Mouse (Mus musculus) midbrain, embryonic 11.5 days (tissue): ENCODE data around the gene Tnxb. TPM values are rescaled to one million over a fixed set of nuclear protein-coding genes. Genes with fewer than 3 reads are reported as not detected.

Experiments used
- ATAC-seq: fragments of 200-750 bp; cut with Nextera tagmentation; 2 replicates; pipeline ENCODE4 v1.8.0; 2017; ENCODE audit warnings: moderate TSS enrichment, moderate library complexity; ENCODE audit not compliant: low FRiP score
- DNase-seq: peaks from one replicate; pipeline ENCODE4 v3.0.0; 2015; ENCODE audit warnings: low spot score; ENCODE audit errors: missing footprints
- H3K27ac ChIP-seq: fragments of 300-500 bp; sonication (generic); 2 replicates; pipeline ENCODE4 v1.5.1; 2014; ENCODE audit warnings: low read depth, low read length
- H3K27me3 ChIP-seq: fragments of 300-500 bp; sonication (generic); 2 replicates; pipeline ENCODE4 v1.6.1; 2014; ENCODE audit warnings: mild to moderate bottlenecking, low read length, moderate library complexity, mixed read lengths; ENCODE audit not compliant: control insufficient read depth, insufficient read depth
- H3K36me3 ChIP-seq: fragments of 300-500 bp; sonication (generic); 2 replicates; pipeline ENCODE4 v1.6.1; 2014; ENCODE audit warnings: mild to moderate bottlenecking, low read length, moderate library complexity, mixed read lengths; ENCODE audit not compliant: control insufficient read depth, insufficient read depth
- H3K4me1 ChIP-seq: fragments of 300-500 bp; sonication (generic); 2 replicates; pipeline ENCODE4 v1.6.1; 2014; ENCODE audit warnings: low read length; ENCODE audit not compliant: control insufficient read depth, insufficient read depth
- H3K4me2 ChIP-seq: fragments of 300-500 bp; sonication (generic); 2 replicates; pipeline ENCODE4 v1.6.1; 2014; ENCODE audit warnings: mild to moderate bottlenecking, moderate library complexity
- H3K4me3 ChIP-seq: fragments of 300-500 bp; sonication (generic); 2 replicates; pipeline ENCODE4 v1.5.1; 2014; ENCODE audit warnings: low read depth, low read length
- H3K9ac ChIP-seq: fragments of 300-500 bp; sonication (generic); 2 replicates; pipeline ENCODE4 v1.6.1; 2014; ENCODE audit warnings: low read length
- H3K9me3 ChIP-seq: fragments of 300-500 bp; sonication (generic); 2 replicates; pipeline ENCODE4 v1.6.1; 2016; ENCODE audit warnings: low read length; ENCODE audit not compliant: control insufficient read depth
- WGBS: fragments of 180-500 bp; shearing (Covaris S2); extraction: QIAGEN DNeasy Blood & Tissue Kit; methylation state at CpG from one replicate; pipeline ENCODE4 v1.1.7; 2014; 5-methylcytosine and 5-hydroxymethylcytosine counted together
- polyA plus RNA-seq: library from polyadenylated mRNA; unstranded; fragments of >200 nt; fragmentation: Nextera tagmentation; extraction: Ambion mirVana; gene quantifications from 2 replicates; pipeline ENCODE4 v1.2.1, GENCODE M21; 2014

The Tnxb gene
- 0.03 and 0.05 TPM in 2 replicates for polyA plus RNA-seq

DNA sequence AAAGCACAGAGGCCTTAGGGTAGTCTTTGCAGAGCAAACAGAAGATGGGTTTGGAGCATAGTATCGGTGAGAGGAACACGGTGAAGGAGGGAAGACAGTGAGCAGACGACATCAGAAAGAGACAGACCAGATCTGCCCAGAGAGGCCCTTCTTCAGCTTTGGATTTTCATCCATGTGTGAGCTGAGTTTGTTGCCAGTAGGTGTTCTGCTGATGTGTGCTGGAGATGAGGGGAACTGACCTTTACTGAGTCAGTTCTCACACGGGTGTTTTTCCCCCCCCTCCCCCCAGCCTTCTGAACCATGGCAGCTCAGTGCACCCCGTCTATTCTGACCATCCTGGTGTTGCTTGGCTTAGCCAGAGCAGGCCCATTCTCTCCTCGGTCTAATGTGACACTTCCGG lies at the start of gene Tnxb:
Gene Tnxb (plus strand): TSS at position 301 of the 400 bp plus-strand sequence.
- Histone ChIP-seq H3K4me1 (peaks cover 10% of the 10 kb centered on the region), H3K36me3 (no peaks in the 10 kb centered on the region), H3K9ac (peak within 1 kb of the TSS; percentile 45), H3K27me3 (peaks cover 45% of the 10 kb centered on the region), H3K9me3 (no peaks in the 10 kb centered on the region), H3K4me3 (peak within 1 kb of the TSS; percentile 34), H3K4me2 (peak within 1 kb of the TSS; percentile 65), H3K27ac (no peak within 1 kb of the TSS)
- ATAC-seq (no peak), DNase-seq (no peak)
- WGBS = 62% methylated on average over 7 of the region's 7 CpGs

DNA sequence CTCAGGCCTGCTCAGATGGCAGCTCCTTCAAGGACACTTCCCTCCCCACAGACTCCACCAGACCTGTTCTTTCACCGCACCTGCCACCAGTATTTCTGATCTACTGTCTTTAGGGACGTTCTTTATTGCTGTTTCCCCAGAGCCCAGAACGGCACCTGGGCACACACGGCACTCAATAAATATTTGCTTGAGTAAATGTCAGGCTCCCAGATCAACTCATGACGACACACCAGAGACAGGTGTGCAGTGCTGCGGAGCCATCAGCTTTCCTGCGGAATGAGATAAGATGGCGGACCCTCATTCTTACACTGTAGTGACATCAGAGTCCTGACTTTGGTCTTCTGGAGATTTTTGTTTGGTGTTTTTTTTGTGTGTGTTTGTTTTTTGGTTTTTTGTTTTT lies 49.3 kb upstream of the Tnxb start:
- Histone ChIP-seq H3K27me3 (no peaks in the 10 kb centered on the region), H3K9me3 (no peaks in the 10 kb centered on the region), H3K36me3 (no peaks in the 10 kb centered on the region), H3K4me2 (no peak overlapping the region), H3K4me1 (peaks cover 1% of the 10 kb centered on the region), H3K9ac (no peak overlapping the region), H3K27ac (no peak overlapping the region), H3K4me3 (no peak overlapping the region)
- no peak for ATAC-seq
- WGBS = 88% methylated on average over 8 of the region's 8 CpGs
- DNase-seq = no peak

DNA sequence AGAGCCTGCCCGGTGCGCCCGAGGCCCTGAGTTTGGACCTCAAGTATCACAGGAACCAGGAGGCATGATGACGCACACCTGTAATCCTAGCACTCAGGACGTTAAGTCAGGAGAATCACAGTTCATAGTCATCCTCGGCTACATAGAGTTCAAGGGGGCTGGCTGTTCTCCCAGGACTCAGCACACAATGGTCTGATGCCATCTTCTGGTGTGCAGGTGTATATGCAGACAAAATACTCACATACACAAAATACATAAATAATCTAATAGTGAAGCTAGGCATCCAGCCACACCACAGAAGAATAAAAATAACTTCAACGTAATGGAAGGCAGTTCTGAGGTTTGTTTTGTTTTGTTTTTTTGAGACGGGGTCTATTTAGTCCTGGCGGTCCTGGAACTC lies 47.2 kb upstream of the Tnxb start:
- no peaks in the 10 kb centered on the region for H3K27me3 ChIP-seq
- H3K27ac ChIP-seq = no peak overlapping the region
- H3K9me3 ChIP-seq = no peaks in the 10 kb centered on the region
- 89% methylated on average over 9 of the region's 9 CpGs for WGBS
- DNase-seq (no peak), ATAC-seq (no peak)
- H3K36me3 ChIP-seq = no peaks in the 10 kb centered on the region
- no peak overlapping the region for H3K9ac ChIP-seq
- H3K4me1 ChIP-seq = peaks cover 15% of the 10 kb centered on the region
- H3K4me3 ChIP-seq = no peak overlapping the region
- no peak overlapping the region for H3K4me2 ChIP-seq

DNA sequence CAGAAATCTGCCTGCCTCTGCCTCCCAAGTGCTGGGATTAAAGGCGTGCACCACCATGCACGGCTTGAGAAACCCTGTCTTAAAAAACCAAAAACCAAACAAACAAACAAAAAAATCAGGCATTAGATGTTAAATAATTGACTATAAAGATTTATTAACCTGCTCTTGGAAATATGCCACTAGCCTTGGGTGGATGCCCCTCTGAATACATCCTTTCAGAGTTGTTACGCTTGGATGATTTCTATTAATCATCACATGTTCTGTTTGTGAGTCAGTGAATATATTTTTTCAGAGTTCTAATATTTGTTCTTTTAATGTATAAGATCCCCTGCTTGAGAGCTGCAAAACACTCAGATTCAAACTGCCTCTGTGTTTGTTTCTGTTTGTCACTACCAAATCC lies 45.4 kb upstream of the Tnxb start:
- no peak for ATAC-seq
- no peak for DNase-seq
- Histone ChIP-seq H3K36me3 (no peaks in the 10 kb centered on the region), H3K4me2 (no peak overlapping the region), H3K27me3 (peaks cover 3% of the 10 kb centered on the region; the same call in 1 of the 2 replicates), H3K4me1 (peaks cover 30% of the 10 kb centered on the region), H3K9me3 (no peaks in the 10 kb centered on the region), H3K9ac (no peak overlapping the region), H3K27ac (no peak overlapping the region), H3K4me3 (no peak overlapping the region)
- 96% methylated on average over 3 of the region's 3 CpGs for WGBS

DNA sequence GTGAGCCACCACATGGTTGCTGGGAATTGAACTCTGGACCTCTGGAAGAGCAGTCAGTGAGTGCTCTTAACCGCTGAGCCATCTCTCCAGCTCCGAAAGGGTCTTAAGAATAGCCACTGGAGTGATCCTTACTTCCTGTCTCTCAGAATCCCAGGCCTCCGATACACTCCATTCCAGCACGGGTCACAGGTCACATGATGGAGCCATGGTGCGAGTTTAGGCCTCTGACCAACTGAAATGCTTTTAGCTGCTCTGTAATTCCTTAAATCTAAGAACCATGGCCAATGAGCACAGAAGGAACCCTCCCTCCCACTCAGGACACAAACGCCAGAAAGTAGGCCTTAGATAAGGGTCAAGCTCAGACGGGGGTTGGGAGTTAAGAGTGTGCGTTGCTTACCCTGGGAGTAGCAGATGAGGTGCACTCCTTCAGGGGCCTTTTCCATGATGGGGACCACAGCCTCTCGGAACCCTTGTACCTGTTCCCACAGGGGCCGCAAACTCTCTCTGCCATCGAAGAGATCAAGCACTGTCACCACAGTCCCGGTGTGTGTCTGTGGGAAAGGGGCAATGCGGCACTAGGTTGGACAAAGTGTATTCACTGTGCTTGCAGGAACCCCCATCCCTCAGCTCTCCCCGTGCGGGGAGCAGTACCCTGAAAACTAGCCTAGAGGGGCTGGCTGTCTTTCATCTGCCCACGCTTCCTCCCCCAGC lies 44.1 kb upstream of the Tnxb start:
- peak overlapping the region; percentile 73 for H3K4me2 ChIP-seq
- WGBS = 55% methylated on average over 16 of the region's 16 CpGs
- peaks cover 39% of the 10 kb centered on the region for H3K4me1 ChIP-seq
- H3K9me3 ChIP-seq = no peaks in the 10 kb centered on the region
- DNase-seq (no peak), ATAC-seq (no peak)
- no peaks in the 10 kb centered on the region for H3K36me3 ChIP-seq
- no peak overlapping the region for H3K27ac ChIP-seq
- H3K9ac ChIP-seq = peak overlapping the region; percentile 64
- H3K27me3 ChIP-seq = peaks cover 16% of the 10 kb centered on the region
- H3K4me3 ChIP-seq = peak overlapping the region; percentile 62

DNA sequence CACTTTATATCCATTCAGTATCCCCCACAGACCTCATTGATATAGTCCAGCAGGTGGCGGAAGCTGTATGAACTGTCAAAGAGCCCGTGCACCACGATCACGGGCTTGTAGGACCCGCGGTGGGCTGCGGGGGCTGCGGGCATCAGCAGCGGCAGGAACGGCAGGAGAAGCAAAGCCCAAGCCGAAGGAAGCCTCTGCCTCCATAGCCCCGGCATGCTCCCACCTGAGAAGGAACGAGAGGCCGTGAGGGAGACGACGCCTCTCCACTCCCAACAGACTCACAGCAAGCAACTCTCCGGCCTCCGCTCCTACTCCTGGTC lies 43.6 kb upstream of the Tnxb start:
- H3K36me3 ChIP-seq = no peaks in the 10 kb centered on the region
- WGBS = 0% methylated on average over 18 of the region's 18 CpGs
- H3K27me3 ChIP-seq = peaks cover 21% of the 10 kb centered on the region
- peak overlapping the region; percentile 50 for H3K27ac ChIP-seq
- peak overlapping the region; percentile 62 for H3K4me3 ChIP-seq
- H3K9me3 ChIP-seq = no peaks in the 10 kb centered on the region
- DNase-seq = no peak
- peak; percentile 10; the same call in 1 of the 2 replicates for ATAC-seq
- peak overlapping the region; percentile 64 for H3K9ac ChIP-seq
- H3K4me2 ChIP-seq = peak overlapping the region; percentile 73
- H3K4me1 ChIP-seq = peaks cover 43% of the 10 kb centered on the region

DNA sequence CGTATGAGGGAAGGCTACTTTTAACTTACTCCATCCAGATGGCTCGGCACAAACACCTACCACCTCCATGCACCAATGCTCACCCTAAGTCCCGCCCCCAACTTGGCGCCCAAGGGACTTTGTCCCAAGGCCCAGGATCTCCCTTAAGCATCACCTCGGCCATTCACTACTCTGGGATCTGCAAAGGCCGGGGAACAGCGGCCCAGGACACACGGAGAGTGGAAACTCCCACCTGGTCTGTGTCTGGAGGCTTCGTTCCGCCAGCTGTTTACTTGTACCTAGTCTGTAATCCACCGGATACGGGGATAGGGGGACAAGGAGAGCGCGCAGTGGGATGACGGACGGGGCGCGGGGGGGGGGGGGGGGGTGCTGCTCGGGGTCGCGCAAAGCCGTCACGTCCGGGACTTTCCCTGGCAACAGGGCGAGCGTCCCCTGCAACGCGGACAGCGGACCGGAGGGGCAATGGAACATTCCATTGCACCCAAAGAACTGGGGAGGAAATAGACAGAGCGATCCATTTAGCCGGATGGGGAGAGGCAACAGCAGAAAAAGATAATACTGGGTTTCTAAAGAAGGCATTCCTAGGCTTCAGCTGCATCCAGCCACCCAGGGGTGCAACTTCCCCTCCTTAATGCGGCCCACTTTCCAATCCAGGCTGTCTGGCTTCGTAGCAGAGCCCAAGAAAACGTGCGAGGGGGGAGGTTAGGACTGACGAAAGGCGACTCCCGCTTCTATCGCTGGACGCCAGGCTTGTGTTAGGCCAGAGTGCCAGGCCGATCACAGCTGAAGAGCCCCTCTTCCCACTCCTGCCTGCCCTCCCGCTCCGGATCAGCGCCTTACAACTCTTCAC lies 43.0 kb upstream of the Tnxb start:
- Histone ChIP-seq H3K4me2 (peak overlapping the region; percentile 73), H3K27ac (peak overlapping the region; percentile 88), H3K36me3 (no peaks in the 10 kb centered on the region), H3K9me3 (no peaks in the 10 kb centered on the region), H3K4me3 (peak overlapping the region; percentile 62), H3K27me3 (peaks cover 25% of the 10 kb centered on the region), H3K4me1 (peaks cover 47% of the 10 kb centered on the region), H3K9ac (peak overlapping the region; percentile 64)
- 0% methylated on average over 43 of the region's 45 CpGs for WGBS
- DNase-seq = peak; percentile 98
- peak; percentile 82 for ATAC-seq

DNA sequence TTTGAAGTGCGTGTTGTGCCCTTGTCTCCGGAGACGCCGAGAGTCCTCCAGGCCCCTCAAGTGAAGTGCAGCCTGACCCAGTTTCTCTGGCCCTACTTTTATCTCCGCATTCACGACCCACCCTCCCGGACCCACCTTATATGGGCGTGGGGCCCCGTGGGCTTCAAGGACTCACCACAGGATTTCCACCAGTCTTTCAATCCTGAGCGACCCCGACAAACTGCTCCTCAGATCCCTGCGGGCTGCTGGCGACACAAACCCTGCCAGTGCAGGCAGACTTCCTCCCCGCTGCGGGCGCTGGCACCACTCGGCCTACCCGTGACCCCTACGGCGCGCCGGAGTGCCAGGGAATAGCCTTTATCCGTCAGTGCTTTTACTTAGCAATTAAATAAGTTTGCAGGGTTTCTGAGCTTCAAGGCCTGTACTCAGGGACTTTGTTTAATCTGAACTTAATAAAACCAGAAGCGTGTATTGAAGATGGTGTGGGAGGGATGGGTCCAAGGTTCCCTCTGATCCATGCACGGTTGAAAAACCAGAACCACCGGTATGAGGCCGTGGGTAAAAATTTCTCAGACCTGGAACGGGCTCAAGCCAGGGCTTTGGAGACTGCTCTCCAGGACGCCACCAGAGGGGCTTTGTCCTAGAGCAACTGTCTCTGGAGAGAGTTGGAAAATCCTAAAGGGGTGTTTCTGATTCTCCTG lies 42.2 kb upstream of the Tnxb start, which contains the start of gene Ppt2:
Gene Ppt2 (minus strand): TSS at position 568 of the 701 bp plus-strand sequence.
- ATAC-seq = peak; percentile 0; the same call in 1 of the 2 replicates
- H3K4me1 ChIP-seq = peaks cover 47% of the 10 kb centered on the region
- 5% methylated on average over 29 of the region's 29 CpGs for whole genome bisulfite sequencing

More for the DNA sequence above, 42.2 kb upstream of the Tnxb start, which contains the start of gene Ppt2:
- Histone ChIP-seq H3K4me3 (peak within 1 kb of the TSS; percentile 62), H3K9ac (peak within 1 kb of the TSS; percentile 64), H3K4me2 (peak within 1 kb of the TSS; percentile 73), H3K9me3 (no peaks in the 10 kb centered on the region), H3K27me3 (peaks cover 26% of the 10 kb centered on the region), H3K27ac (peak within 1 kb of the TSS; percentile 88), H3K36me3 (no peaks in the 10 kb centered on the region)
- DNase-seq = peak; percentile 90
